8 mouse cellular contexts compared by ENCODE assay signal in genomic region chr1:74816612-74817199, GRCm38 (mm10). TPM values are rescaled to one million over a fixed set of nuclear protein-coding genes. Genes with fewer than 3 reads are reported as not detected.
DNase-seq lines count a peak whose midpoint lies in the region; ATAC-seq and TF ChIP-seq lines count a peak whose summit lies in the region.

No protein-coding gene starts in this region.

- no peak for TF ChIP-seq CTCF in ES-Bruce4 (IDR thresholded peaks at IDR 0.05; ENCODE audit: low read depth, low read length)
- TF ChIP-seq CTCF in stomach, postnatal 0 days (IDR thresholded peaks at IDR 0.05; ENCODE audit: low read depth) = no peak

- TF ChIP-seq EP300 in ES-Bruce4 (IDR thresholded peaks at IDR 0.05; ENCODE audit: insufficient read depth, low read depth, low read length) = 0 out of 2 replicates have a peak, but pooled peaks have one; percentile 31
- TF ChIP-seq EP300 in stomach, postnatal 0 days (optimal IDR thresholded peaks at IDR 0.05) = peak; percentile 96

- intact Hi-C loops in heart, postnatal 14 days (cut with DNase I) = no loop called here

- WGBS in forebrain, embryonic 14.5 days = 5% methylated on average over 38 of the region's 38 CpGs
- 4% methylated on average over 38 of the region's 38 CpGs for WGBS in large intestine, adult 2 months
- WGBS in liver, embryonic 16.5 days (ENCODE audit: insufficient replicate concordance) = 7% methylated on average over 38 of the region's 38 CpGs
- whole genome bisulfite sequencing in neural tube, embryonic 12.5 days = 6% methylated on average over 38 of the region's 38 CpGs
- 2% methylated on average over 38 of the region's 38 CpGs for WGBS in stomach, postnatal 0 days

- no peaks in the 10 kb centered on the region for H3K9me3 ChIP-seq in ES-Bruce4 (replicated peaks; ENCODE audit: control insufficient read depth, insufficient read depth, low read length, poor library complexity, severe bottlenecking)
- no peaks in the 10 kb centered on the region for H3K9me3 ChIP-seq in forebrain, embryonic 14.5 days (replicated peaks; ENCODE audit: control insufficient read depth, low read length)
- no peaks in the 10 kb centered on the region for H3K9me3 ChIP-seq in liver, embryonic 16.5 days (replicated peaks; ENCODE audit: control insufficient read depth, low read length)
- H3K9me3 ChIP-seq in neural tube, embryonic 12.5 days = no peaks in the 10 kb centered on the region
- H3K9me3 ChIP-seq in stomach, postnatal 0 days (ENCODE audit: control insufficient read depth, low read length) = no peaks in the 10 kb centered on the region

- H3K27me3 ChIP-seq in ES-Bruce4 (ENCODE audit: control insufficient read depth, insufficient read depth, low read length, poor library complexity, severe bottlenecking) = no peaks in the 10 kb centered on the region
- no peaks in the 10 kb centered on the region for H3K27me3 ChIP-seq in forebrain, embryonic 14.5 days (replicated peaks; ENCODE audit: control insufficient read depth, insufficient read depth, low read length)
- H3K27me3 ChIP-seq in liver, embryonic 16.5 days (ENCODE audit: control insufficient read depth, insufficient read depth, low read depth, low read length) = no peaks in the 10 kb centered on the region; the same call in 1 of the 2 replicates
- no peaks in the 10 kb centered on the region for H3K27me3 ChIP-seq in neural tube, embryonic 12.5 days (replicated peaks)
- H3K27me3 ChIP-seq in stomach, postnatal 0 days (ENCODE audit: control insufficient read depth, insufficient read depth, low read length) = no peaks in the 10 kb centered on the region

- H3K4me1 ChIP-seq in ES-Bruce4 (ENCODE audit: control insufficient read depth, insufficient read depth, low read length) = no peaks in the 10 kb centered on the region
- no peaks in the 10 kb centered on the region; the same call in 1 of the 2 replicates for H3K4me1 ChIP-seq in forebrain, embryonic 14.5 days (ENCODE audit: control insufficient read depth, insufficient read depth, low read length)
- H3K4me1 ChIP-seq in liver, embryonic 16.5 days (ENCODE audit: control insufficient read depth, low read depth, low read length) = no peaks in the 10 kb centered on the region; the same call in 1 of the 2 replicates
- peaks cover 7% of the 10 kb centered on the region; the same call in 1 of the 2 replicates for H3K4me1 ChIP-seq in neural tube, embryonic 12.5 days
- no peaks in the 10 kb centered on the region for H3K4me1 ChIP-seq in stomach, postnatal 0 days (replicated peaks; ENCODE audit: control insufficient read depth, insufficient read depth)

- peak overlapping the region; percentile 93 for H3K4me3 ChIP-seq in ES-Bruce4 (ENCODE audit: low read depth, low read length)
- peak overlapping the region; percentile 66 for H3K4me3 ChIP-seq in forebrain, embryonic 14.5 days (ENCODE audit: low read depth, low read length)
- H3K4me3 ChIP-seq in liver, embryonic 16.5 days (ENCODE audit: low read depth, low read length) = peak overlapping the region; percentile 72
- H3K4me3 ChIP-seq in neural tube, embryonic 12.5 days = peak overlapping the region; percentile 61
- peak overlapping the region; percentile 73 for H3K4me3 ChIP-seq in stomach, postnatal 0 days (ENCODE audit: low read depth, low read length)

- no peaks in the 10 kb centered on the region for H3K36me3 ChIP-seq in ES-Bruce4 (ENCODE audit: control insufficient read depth, insufficient read depth, low read length, poor library complexity, severe bottlenecking)
- H3K36me3 ChIP-seq in forebrain, embryonic 14.5 days (ENCODE audit: control insufficient read depth, insufficient read depth, low read length) = no peaks in the 10 kb centered on the region
- no peaks in the 10 kb centered on the region for H3K36me3 ChIP-seq in liver, embryonic 16.5 days (ENCODE audit: control insufficient read depth, insufficient read depth)
- H3K36me3 ChIP-seq in neural tube, embryonic 12.5 days = no peaks in the 10 kb centered on the region
- H3K36me3 ChIP-seq in stomach, postnatal 0 days (ENCODE audit: control insufficient read depth, insufficient read depth, low read length) = no peaks in the 10 kb centered on the region

- ATAC-seq in forebrain, embryonic 14.5 days = peak; percentile 89
- peak; percentile 90 for ATAC-seq in liver, embryonic 16.5 days (ENCODE audit: low read depth)
- peak; percentile 79 for ATAC-seq in neural tube, embryonic 12.5 days (ENCODE audit: low FRiP score, low read depth)
- ATAC-seq in stomach, postnatal 0 days (ENCODE audit: low FRiP score, low TSS enrichment) = peak; percentile 93

- H3K4me2 ChIP-seq in forebrain, embryonic 14.5 days (ENCODE audit: low read length) = peak overlapping the region; percentile 53
- H3K4me2 ChIP-seq in liver, embryonic 16.5 days (ENCODE audit: low read depth, low read length) = peak overlapping the region; percentile 68
- H3K4me2 ChIP-seq in neural tube, embryonic 12.5 days (replicated peaks) = peak overlapping the region; percentile 68
- H3K4me2 ChIP-seq in stomach, postnatal 0 days (replicated peaks; ENCODE audit: low read depth) = peak overlapping the region; percentile 71

- DNase-seq in cerebellum, adult 11 months = peak; percentile 88
- DNase-seq in forebrain, embryonic 14.5 days (ENCODE audit: low spot score) = peak; percentile 95
- DNase-seq in heart, postnatal 14 days = peak; percentile 91 to 95
- DNase-seq in large intestine, adult 2 months (ENCODE audit: low read depth, low spot score) = peak; percentile 66
- peak; percentile 91 for DNase-seq in stomach, postnatal 0 days (ENCODE audit: low spot score)

- peak; percentile 63 for TF ChIP-seq POLR2A in ES-Bruce4 (IDR thresholded peaks at IDR 0.05; ENCODE audit: insufficient read depth, low read length)

- peak overlapping the region; percentile 92 for H3K9ac ChIP-seq in ES-Bruce4 (ENCODE audit: low read depth, poor library complexity, severe bottlenecking)
- H3K9ac ChIP-seq in forebrain, embryonic 14.5 days (ENCODE audit: low read length) = peak overlapping the region; percentile 91
- H3K9ac ChIP-seq in liver, embryonic 16.5 days (ENCODE audit: low read depth, low read length) = peak overlapping the region; percentile 74
- peak overlapping the region; percentile 86 for H3K9ac ChIP-seq in neural tube, embryonic 12.5 days
- peak overlapping the region; percentile 89 for H3K9ac ChIP-seq in stomach, postnatal 0 days (ENCODE audit: low read length)

- peak overlapping the region; percentile 24 for H3K27ac ChIP-seq in ES-Bruce4 (ENCODE audit: insufficient read depth, low read length)
- H3K27ac ChIP-seq in forebrain, embryonic 14.5 days (ENCODE audit: low read depth, low read length) = peak overlapping the region; percentile 86
- H3K27ac ChIP-seq in liver, embryonic 16.5 days (ENCODE audit: low read length) = peak overlapping the region; percentile 74
- H3K27ac ChIP-seq in neural tube, embryonic 12.5 days = peak overlapping the region; percentile 86
- H3K27ac ChIP-seq in stomach, postnatal 0 days (replicated peaks) = peak overlapping the region; percentile 90

RNA-seq across cellular contexts. Expression of gene Wnt10a, which starts 25.4 kb away (rescaled TPM):
- polyA plus RNA-seq in ES-Bruce4 (2011; ENCODE audit: insufficient read depth, insufficient read length, low read depth, missing spikeins) = 0.79 and 0.81 TPM in 2 replicates
- polyA plus RNA-seq in forebrain, embryonic 14.5 days (2014; fragmentation: Nextera tagmentation; extraction: Ambion mirVana) = 0.56 and 0.69 TPM in 2 replicates
- total RNA-seq in heart, postnatal 14 days (2021) = not detected
- 0.04 and 0.25 TPM in 2 replicates for polyA plus RNA-seq in large intestine, adult 2 months (2012; rRNA removed)
- polyA plus RNA-seq in liver, embryonic 16.5 days (2015; fragmentation: Nextera tagmentation; extraction: Ambion mirVana) = not detected in 2 replicates
- polyA plus RNA-seq in neural tube, embryonic 12.5 days (2016; fragmentation: Nextera tagmentation; extraction: Ambion mirVana) = 1.2 and 1.4 TPM in 2 replicates
- 8.7 and 10.6 TPM in 2 replicates for polyA plus RNA-seq in stomach, postnatal 0 days (2015; fragmentation: Nextera tagmentation; extraction: Ambion mirVana)

RNA-seq across cellular contexts. Expression of gene Cdk5r2, which starts 38.0 kb away (rescaled TPM):
- 0.28 and 0.32 TPM in 2 replicates for polyA plus RNA-seq in ES-Bruce4 (2011; ENCODE audit: insufficient read depth, insufficient read length, low read depth, missing spikeins)
- 4.5 and 5.3 TPM in 2 replicates for polyA plus RNA-seq in forebrain, embryonic 14.5 days (2014; fragmentation: Nextera tagmentation; extraction: Ambion mirVana)
- total RNA-seq in heart, postnatal 14 days (2021) = not detected
- polyA plus RNA-seq in large intestine, adult 2 months (2012; rRNA removed) = 0.58 and 0.69 TPM in 2 replicates
- polyA plus RNA-seq in liver, embryonic 16.5 days (2015; fragmentation: Nextera tagmentation; extraction: Ambion mirVana) = not detected in 2 replicates
- 5.7 and 7.6 TPM in 2 replicates for polyA plus RNA-seq in neural tube, embryonic 12.5 days (2016; fragmentation: Nextera tagmentation; extraction: Ambion mirVana)
- polyA plus RNA-seq in stomach, postnatal 0 days (2015; fragmentation: Nextera tagmentation; extraction: Ambion mirVana) = 0.12 and 0.19 TPM in 2 replicates

RNA-seq across cellular contexts. Expression of gene Wnt6, which starts 45.0 kb away (rescaled TPM):
- 5.0 and 5.6 TPM in 2 replicates for polyA plus RNA-seq in ES-Bruce4 (2011; ENCODE audit: insufficient read depth, insufficient read length, low read depth, missing spikeins)
- polyA plus RNA-seq in forebrain, embryonic 14.5 days (2014; fragmentation: Nextera tagmentation; extraction: Ambion mirVana) = 1.3 and 3.6 TPM in 2 replicates
- under 1 TPM; 0.17 to 0.67 TPM for total RNA-seq in heart, postnatal 14 days (2021)
- 1.2 and 3.4 TPM in 2 replicates for polyA plus RNA-seq in large intestine, adult 2 months (2012; rRNA removed)
- polyA plus RNA-seq in liver, embryonic 16.5 days (2015; fragmentation: Nextera tagmentation; extraction: Ambion mirVana) = 0.06 and 0.11 TPM in 2 replicates
- polyA plus RNA-seq in neural tube, embryonic 12.5 days (2016; fragmentation: Nextera tagmentation; extraction: Ambion mirVana) = 12.5 and 13.8 TPM in 2 replicates
- 3.6 and 4.8 TPM in 2 replicates for polyA plus RNA-seq in stomach, postnatal 0 days (2015; fragmentation: Nextera tagmentation; extraction: Ambion mirVana)

Comparison
In these comparisons a context has a peak if more than half of its experiments do, and no peak if none do; other contexts are left out.
1. Peak in every context shown above with its lines: DNase-seq, ATAC-seq, H3K4me3 ChIP-seq and H3K27ac ChIP-seq.
2. H3K27ac ChIP-seq: peak in every context shown above with its lines; median percentile 90 in stomach, postnatal 0 days; 86 in forebrain, embryonic 14.5 days; 86 in neural tube, embryonic 12.5 days; 74 in liver, embryonic 16.5 days; 24 in ES-Bruce4.